Mouse (Mus musculus) adrenal gland, postnatal 10 days (tissue): ENCODE measurements around the gene Ptprk. TPM values are rescaled to one million over a fixed set of nuclear protein-coding genes. Genes with fewer than 3 reads are reported as not detected.

Source experiments
- DNase-seq: peaks from one replicate; pipeline ENCODE4 v3.0.0; 2021; ENCODE audit warnings: mixed read lengths
- total RNA-seq, 2 experiments: library from RNA; stranded (reverse); gene quantifications; 2 replicates each; pipeline ENCODE4 v1.2.3; 2021

The Ptprk gene
- total RNA-seq, 2 experiments from 2014 or later, result 21.8 to 24.1 TPM

- DNase-seq, result no peak
These were observed 110.7 kb downstream of the Ptprk start for GRCm38 (mm10) chr10:28185326-28185725.

GRCm38 (mm10) chr10:28186018-28186800 is 111.6 kb downstream of the Ptprk start:
- no peak for DNase-seq

- DNase-seq, result no peak
These were observed 116.8 kb downstream of the Ptprk start for GRCm38 (mm10) chr10:28191440-28191839.

- no peak for DNase-seq
These were observed 119.0 kb downstream of the Ptprk start for GRCm38 (mm10) chr10:28193630-28194029.

GRCm38 (mm10) chr10:28200609-28201008 is 126.0 kb downstream of the Ptprk start:
- DNase-seq, result no peak

GRCm38 (mm10) chr10:28209394-28209793 is 134.8 kb downstream of the Ptprk start:
- DNase-seq, result no peak

- no peak for DNase-seq
These were observed 137.5 kb downstream of the Ptprk start for GRCm38 (mm10) chr10:28212083-28212482.

GRCm38 (mm10) chr10:28215153-28215552 is 140.5 kb downstream of the Ptprk start:
- DNase-seq, result no peak

- no peak for DNase-seq
These were observed 149.0 kb downstream of the Ptprk start for GRCm38 (mm10) chr10:28223602-28224001.

GRCm38 (mm10) chr10:28224376-28224775 is 149.8 kb downstream of the Ptprk start:
- DNase-seq, result no peak

- DNase-seq, result no peak
These were observed 151.0 kb downstream of the Ptprk start for GRCm38 (mm10) chr10:28225536-28226075.

- DNase-seq, result no peak
These were observed 153.1 kb downstream of the Ptprk start for GRCm38 (mm10) chr10:28227732-28228131.

GRCm38 (mm10) chr10:28228208-28228607 is 153.6 kb downstream of the Ptprk start:
- no peak for DNase-seq

- DNase-seq, result peak; percentile 4
These were observed 157.9 kb downstream of the Ptprk start for GRCm38 (mm10) chr10:28232273-28233167.

- peak; percentile 2 for DNase-seq
These were observed 174.4 kb downstream of the Ptprk start for GRCm38 (mm10) chr10:28249047-28249446.

- no peak for DNase-seq
These were observed 176.8 kb downstream of the Ptprk start for GRCm38 (mm10) chr10:28251385-28251784.

- DNase-seq, result no peak
These were observed 186.0 kb downstream of the Ptprk start for GRCm38 (mm10) chr10:28260651-28261050.

- DNase-seq, result no peak
These were observed 187.5 kb downstream of the Ptprk start for GRCm38 (mm10) chr10:28262159-28262558.

GRCm38 (mm10) chr10:28263546-28263945 is 188.9 kb downstream of the Ptprk start:
- DNase-seq, result no peak

GRCm38 (mm10) chr10:28270273-28270672 is 195.7 kb downstream of the Ptprk start:
- DNase-seq, result no peak

GRCm38 (mm10) chr10:28271729-28272606 is 197.3 kb downstream of the Ptprk start:
- no peak for DNase-seq

- DNase-seq, result no peak
These were observed 204.1 kb downstream of the Ptprk start for GRCm38 (mm10) chr10:28278757-28279156.
